Mouse (Mus musculus) hindbrain, embryonic 16.5 days (tissue): ENCODE results near the gene Smoc2. TPM values are rescaled to one million over a fixed set of nuclear protein-coding genes. Genes with fewer than 3 reads are reported as not detected.
A peak's percentile ranks its signal among the peaks of the same experiment; 100 is the strongest.

Experiments
- ATAC-seq: fragments of 200-750 bp; cut with Nextera tagmentation; 2 replicates; pipeline ENCODE4 v1.8.0; 2017; ENCODE audit warnings: moderate TSS enrichment, moderate library complexity
- H3K27ac ChIP-seq: fragments of 300-500 bp; sonication (generic); 2 replicates; pipeline ENCODE4 v1.5.1; 2014; ENCODE audit warnings: low read depth, mild to moderate bottlenecking, control low read depth, low read length, moderate library complexity
- H3K27me3 ChIP-seq: fragments of 300-500 bp; sonication (generic); replicated peaks from 2 replicates; pipeline ENCODE4 v1.6.1; 2014; ENCODE audit warnings: low read length; ENCODE audit not compliant: control insufficient read depth, insufficient read depth
- H3K36me3 ChIP-seq: fragments of 300-500 bp; sonication (generic); 2 replicates; pipeline ENCODE4 v1.6.1; 2014; ENCODE audit warnings: mild to moderate bottlenecking, low read length, moderate library complexity, mixed read lengths; ENCODE audit not compliant: control insufficient read depth, insufficient read depth
- H3K4me1 ChIP-seq: fragments of 300-500 bp; sonication (generic); 2 replicates; pipeline ENCODE4 v1.6.1; 2014; ENCODE audit warnings: low read depth, low read length; ENCODE audit not compliant: control insufficient read depth, insufficient read depth
- H3K4me2 ChIP-seq: fragments of 300-500 bp; sonication (generic); 2 replicates; pipeline ENCODE4 v1.6.1; 2014; ENCODE audit warnings: mild to moderate bottlenecking, low read length, control low read depth, moderate library complexity
- H3K4me3 ChIP-seq: fragments of 300-500 bp; sonication (generic); 2 replicates; pipeline ENCODE4 v1.5.1; 2014; ENCODE audit warnings: mild to moderate bottlenecking, low read length, control low read depth, moderate library complexity
- H3K9ac ChIP-seq: fragments of 300-500 bp; sonication (generic); 2 replicates; pipeline ENCODE4 v1.6.1; 2014; ENCODE audit warnings: low read depth, mild to moderate bottlenecking, control low read depth, low read length, moderate library complexity
- H3K9me3 ChIP-seq: fragments of 300-500 bp; sonication (generic); 2 replicates; pipeline ENCODE4 v1.6.1; 2014; ENCODE audit warnings: mild to moderate bottlenecking, low read length, moderate library complexity; ENCODE audit not compliant: control insufficient read depth
- WGBS: fragments of 180-500 bp; shearing (Covaris S2); extraction: QIAGEN DNeasy Blood & Tissue Kit; methylation state at CpG from one replicate; pipeline ENCODE4 v1.1.7; 2014; 5-methylcytosine and 5-hydroxymethylcytosine counted together
- polyA plus RNA-seq: library from polyadenylated mRNA; unstranded; fragments of >200 nt; fragmentation: Nextera tagmentation; extraction: Ambion mirVana; gene quantifications from 2 replicates; pipeline ENCODE4 v1.2.1, GENCODE M21; 2015

The Smoc2 gene
- polyA plus RNA-seq, 1 experiment from 2014 or later: 6.8 TPM

GRCm38 (mm10) chr17:14379966-14380365 lies 100.7 kb downstream of the Smoc2 start:
- ATAC-seq: no peak
- no peaks in the 10 kb centered on the region for H3K36me3 ChIP-seq
- no peaks in the 10 kb centered on the region for H3K4me1 ChIP-seq
- H3K27me3 ChIP-seq: no peaks in the 10 kb centered on the region
- H3K9me3 ChIP-seq: no peaks in the 10 kb centered on the region
- 91% methylated on average over 3 of the region's 3 CpGs for WGBS
- no peak overlapping the region for H3K4me3 ChIP-seq
- H3K9ac ChIP-seq: no peak overlapping the region
- H3K27ac ChIP-seq: no peak overlapping the region
- H3K4me2 ChIP-seq: no peak overlapping the region

DNA sequence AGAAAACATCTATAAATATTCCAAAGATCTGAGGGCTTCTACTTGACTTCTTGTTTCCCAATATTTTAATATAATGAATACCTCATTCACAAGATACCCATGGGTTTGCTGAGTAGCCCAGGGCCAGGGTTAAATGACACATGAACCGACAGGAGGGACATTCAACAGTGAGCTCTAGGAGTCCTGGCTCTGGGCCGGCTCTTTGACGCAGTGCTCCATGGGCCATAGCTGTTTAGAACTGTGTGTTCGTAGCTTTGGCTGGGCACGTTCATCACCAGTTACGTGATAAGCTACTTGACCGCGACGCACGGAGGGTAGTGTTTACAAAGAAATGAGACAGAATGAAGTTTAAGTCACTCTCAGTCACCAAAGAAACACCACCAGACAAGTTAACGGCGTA lies 101.2 kb downstream of the Smoc2 start:
- no peaks in the 10 kb centered on the region for H3K4me1 ChIP-seq
- no peak overlapping the region for H3K4me3 ChIP-seq
- 86% methylated on average over 12 of the region's 12 CpGs for WGBS
- no peak overlapping the region for H3K27ac ChIP-seq
- no peaks in the 10 kb centered on the region for H3K27me3 ChIP-seq
- no peaks in the 10 kb centered on the region for H3K36me3 ChIP-seq
- ATAC-seq: no peak
- H3K4me2 ChIP-seq: no peak overlapping the region
- no peak overlapping the region for H3K9ac ChIP-seq
- H3K9me3 ChIP-seq: no peaks in the 10 kb centered on the region

GRCm38 (mm10) chr17:14381482-14381881 lies 102.2 kb downstream of the Smoc2 start:
- H3K4me3 ChIP-seq: no peak overlapping the region
- no peaks in the 10 kb centered on the region for H3K4me1 ChIP-seq
- ATAC-seq: no peak
- no peak overlapping the region for H3K27ac ChIP-seq
- no peaks in the 10 kb centered on the region for H3K9me3 ChIP-seq
- WGBS: 65% methylated on average over 7 of the region's 7 CpGs
- no peaks in the 10 kb centered on the region for H3K27me3 ChIP-seq
- H3K36me3 ChIP-seq: no peaks in the 10 kb centered on the region
- H3K9ac ChIP-seq: no peak overlapping the region
- H3K4me2 ChIP-seq: no peak overlapping the region

GRCm38 (mm10) chr17:14383981-14384380 lies 104.7 kb downstream of the Smoc2 start:
- no peak overlapping the region for H3K4me2 ChIP-seq
- no peaks in the 10 kb centered on the region for H3K27me3 ChIP-seq
- no peaks in the 10 kb centered on the region for H3K9me3 ChIP-seq
- no peak overlapping the region for H3K9ac ChIP-seq
- H3K4me1 ChIP-seq: no peaks in the 10 kb centered on the region
- H3K4me3 ChIP-seq: no peak overlapping the region
- no peak overlapping the region for H3K27ac ChIP-seq
- WGBS: 91% methylated on average over 4 of the region's 4 CpGs
- no peaks in the 10 kb centered on the region for H3K36me3 ChIP-seq
- ATAC-seq: no peak

- H3K9ac ChIP-seq: no peak overlapping the region
- 84% methylated on average over 6 of the region's 6 CpGs for WGBS
- no peaks in the 10 kb centered on the region for H3K9me3 ChIP-seq
- H3K36me3 ChIP-seq: no peaks in the 10 kb centered on the region
- ATAC-seq: no peak
- H3K27ac ChIP-seq: no peak overlapping the region
- H3K27me3 ChIP-seq: no peaks in the 10 kb centered on the region
- no peak overlapping the region for H3K4me2 ChIP-seq
- H3K4me1 ChIP-seq: no peaks in the 10 kb centered on the region
- H3K4me3 ChIP-seq: no peak overlapping the region
Measured at GRCm38 (mm10) chr17:14384980-14385379, 105.7 kb downstream of the Smoc2 start.

DNA sequence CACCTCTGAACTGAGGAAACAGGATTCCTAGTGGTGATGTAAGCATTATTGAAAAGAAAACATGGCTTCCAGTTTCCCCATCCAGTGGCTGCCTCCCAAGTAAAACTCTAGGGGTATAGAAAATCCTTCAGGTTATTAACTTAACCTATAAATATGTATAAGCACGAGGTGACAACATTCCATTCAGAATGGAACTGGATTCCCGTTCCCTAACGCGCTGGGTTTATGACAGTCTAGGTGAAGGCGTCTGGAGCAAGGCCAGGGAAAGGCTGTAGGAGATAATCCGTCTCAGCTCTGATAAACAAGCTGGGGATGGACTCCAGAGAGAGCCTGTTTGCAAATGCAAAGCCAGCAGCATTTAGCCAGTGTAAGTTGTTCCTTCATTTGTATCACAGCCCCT lies 108.0 kb downstream of the Smoc2 start:
- Histone ChIP-seq H3K4me3 (no peak overlapping the region), H3K4me1 (no peaks in the 10 kb centered on the region), H3K9ac (no peak overlapping the region), H3K27ac (no peak overlapping the region), H3K4me2 (no peak overlapping the region), H3K27me3 (no peaks in the 10 kb centered on the region), H3K9me3 (no peaks in the 10 kb centered on the region), H3K36me3 (no peaks in the 10 kb centered on the region)
- ATAC-seq: no peak
- WGBS: 57% methylated on average over 6 of the region's 6 CpGs

- Histone ChIP-seq H3K9ac (no peak overlapping the region), H3K36me3 (no peaks in the 10 kb centered on the region), H3K9me3 (no peaks in the 10 kb centered on the region), H3K27ac (no peak overlapping the region), H3K27me3 (no peaks in the 10 kb centered on the region), H3K4me2 (no peak overlapping the region), H3K4me1 (no peaks in the 10 kb centered on the region), H3K4me3 (no peak overlapping the region)
- no peak for ATAC-seq
- WGBS: 87% methylated on average over 2 of the region's 2 CpGs
Measured at GRCm38 (mm10) chr17:14392443-14392842, 113.1 kb downstream of the Smoc2 start.

DNA sequence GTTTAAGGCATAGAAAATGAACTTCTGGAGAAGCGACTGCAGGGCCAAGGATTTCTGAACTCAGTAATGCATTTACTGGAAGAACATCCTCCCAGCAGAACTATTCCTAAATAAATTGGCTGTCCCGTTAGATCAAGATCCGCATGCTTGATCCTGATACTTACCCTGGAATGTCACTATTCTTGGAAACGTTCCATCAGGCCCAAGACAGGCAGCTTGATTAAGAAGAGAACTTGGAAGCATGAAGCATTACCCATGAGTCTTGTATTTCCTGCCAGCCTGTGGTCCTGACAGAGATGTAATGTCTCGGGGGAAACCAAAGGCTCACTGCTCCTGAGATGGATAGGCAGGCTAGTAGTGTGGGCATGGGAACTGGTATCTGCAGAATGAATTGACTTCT lies 115.6 kb downstream of the Smoc2 start:
- Histone ChIP-seq H3K4me3 (no peak overlapping the region), H3K4me1 (no peaks in the 10 kb centered on the region), H3K9ac (no peak overlapping the region), H3K9me3 (no peaks in the 10 kb centered on the region), H3K36me3 (no peaks in the 10 kb centered on the region), H3K27me3 (no peaks in the 10 kb centered on the region), H3K4me2 (no peak overlapping the region), H3K27ac (no peak overlapping the region)
- 75% methylated on average over 5 of the region's 5 CpGs for WGBS
- ATAC-seq: peak; percentile 50; the same call in 1 of the 2 replicates

GRCm38 (mm10) chr17:14397456-14397855 lies 118.2 kb downstream of the Smoc2 start:
- Histone ChIP-seq H3K4me2 (no peak overlapping the region), H3K4me3 (no peak overlapping the region), H3K9me3 (no peaks in the 10 kb centered on the region), H3K36me3 (no peaks in the 10 kb centered on the region), H3K27me3 (no peaks in the 10 kb centered on the region), H3K4me1 (no peaks in the 10 kb centered on the region), H3K9ac (no peak overlapping the region), H3K27ac (no peak overlapping the region)
- 57% methylated on average over 5 of the region's 5 CpGs for WGBS
- ATAC-seq: peak; percentile 61; the same call in 1 of the 2 replicates
